Mouse (Mus musculus) telencephalon, adult 2 months (tissue): Measurements from ENCODE around the gene Atp5mpl.

Source experiments
- DNase-seq: peaks from one replicate; pipeline ENCODE4 v3.0.0-alpha.2; 2011; ENCODE audit warnings: low read depth, low spot score

The Atp5mpl gene

GRCm38 (mm10) chr12:111912802-111913201 lies 54.0 kb downstream of the Atp5mpl start:
- DNase-seq: no peak

- DNase-seq: no peak
Measured at GRCm38 (mm10) chr12:111911796-111912195, 55.0 kb downstream of the Atp5mpl start.
